ENCODE assay signal across 11 mouse cellular contexts in genomic region chr17:13742941-13743708, GRCm38 (mm10). TPM values are rescaled to one million over a fixed set of nuclear protein-coding genes. Genes with fewer than 3 reads are reported as not detected.
A peak's percentile ranks its signal among the peaks of the same experiment; 100 is the strongest.
DNase-seq lines count a peak whose midpoint lies in the region; ATAC-seq and TF ChIP-seq lines count a peak whose summit lies in the region.
"Had no signal": no experiment of that assay in that cellular context is flagged by ENCODE, and none has a peak within 500 bp of the region (broad histone marks: within the 10 kb centered on the region; RNA-seq: fewer than 3 reads in every experiment).

No protein-coding gene starts in this region.

- no peak overlapping the region for H3K4me3 ChIP-seq in heart, embryonic 14.5 days (ENCODE audit: control insufficient read depth in 1 of 2, insufficient read depth in 1 of 2, low read depth in 1 of 2, low read length in 2 of 2)
- no peak overlapping the region for H3K4me3 ChIP-seq in lung, postnatal 0 days (ENCODE audit: low read depth, low read length)
- no peak overlapping the region for H3K4me3 ChIP-seq in limb, embryonic 13.5 days
- no peak overlapping the region for H3K4me3 ChIP-seq in stomach, postnatal 0 days (ENCODE audit: low read depth, low read length)

- TF ChIP-seq EP300 in lung, postnatal 0 days (IDR thresholded peaks at IDR 0.05), result no peak
- TF ChIP-seq EP300 in stomach, postnatal 0 days (optimal IDR thresholded peaks at IDR 0.05), result peak; percentile 7

- no peaks in the 10 kb centered on the region for H3K27me3 ChIP-seq in heart, embryonic 14.5 days (ENCODE audit: control insufficient read depth, insufficient read depth, low read length)
- no peaks in the 10 kb centered on the region for H3K27me3 ChIP-seq in lung, postnatal 0 days (replicated peaks; ENCODE audit: insufficient read depth, low read length)
- no peaks in the 10 kb centered on the region for H3K27me3 ChIP-seq in limb, embryonic 13.5 days
- H3K27me3 ChIP-seq in stomach, postnatal 0 days (ENCODE audit: control insufficient read depth, insufficient read depth, low read length), result no peaks in the 10 kb centered on the region

- intact Hi-C loops in heart, postnatal 36 days (cut with DNase I), result no loop called here

- DNase-seq in heart, postnatal 36 days, result no peak
- DNase-seq in lung, postnatal 0 days (ENCODE audit: low spot score), result peak; percentile 41
- DNase-seq in lung, postnatal 36 days, result no peak
- peak; percentile 53 for DNase-seq in stomach, postnatal 0 days (ENCODE audit: low spot score)
- no peak for DNase-seq in embryo, embryonic 10 days (ENCODE audit: low spot score)
- DNase-seq in layer of hippocampus, adult 9-11 months, result no peak
- DNase-seq: right cerebral cortex, postnatal 14 days; thymus, postnatal 25 days had no signal

- peak overlapping the region; percentile 52 to 81 for H3K27ac ChIP-seq in heart, embryonic 14.5 days (replicated peaks in 1 of 2; ENCODE audit: control insufficient read depth in 1 of 2, insufficient read depth in 1 of 2, low read depth in 2 of 2, low read length in 2 of 2)
- peak overlapping the region; percentile 84 for H3K27ac ChIP-seq in lung, postnatal 0 days (ENCODE audit: low read length)
- peak overlapping the region; percentile 70 for H3K27ac ChIP-seq in limb, embryonic 13.5 days
- peak overlapping the region; percentile 91 for H3K27ac ChIP-seq in stomach, postnatal 0 days (replicated peaks)
- H3K27ac ChIP-seq: liver, embryonic 14.5 days had no signal

- no peaks in the 10 kb centered on the region for H3K36me3 ChIP-seq in heart, embryonic 14.5 days (ENCODE audit: control insufficient read depth, insufficient read depth, low read length)
- no peaks in the 10 kb centered on the region for H3K36me3 ChIP-seq in lung, postnatal 0 days (ENCODE audit: insufficient read depth, low read length)
- no peaks in the 10 kb centered on the region for H3K36me3 ChIP-seq in limb, embryonic 13.5 days
- no peaks in the 10 kb centered on the region for H3K36me3 ChIP-seq in stomach, postnatal 0 days (ENCODE audit: control insufficient read depth, insufficient read depth, low read length)

- H3K9ac ChIP-seq in heart, embryonic 14.5 days (ENCODE audit: low read length), result peak overlapping the region; percentile 61
- no peak overlapping the region for H3K9ac ChIP-seq in lung, postnatal 0 days (replicated peaks; ENCODE audit: low read depth)
- no peak overlapping the region for H3K9ac ChIP-seq in limb, embryonic 13.5 days
- H3K9ac ChIP-seq in stomach, postnatal 0 days (ENCODE audit: low read length), result peak overlapping the region; percentile 41; the same call in 1 of the 2 replicates
- H3K9ac ChIP-seq: liver, embryonic 14.5 days had no signal

- H3K9me3 ChIP-seq in heart, embryonic 14.5 days (ENCODE audit: control insufficient read depth, low read length), result no peaks in the 10 kb centered on the region
- H3K9me3 ChIP-seq in lung, postnatal 0 days (ENCODE audit: low read length), result no peaks in the 10 kb centered on the region
- no peaks in the 10 kb centered on the region for H3K9me3 ChIP-seq in limb, embryonic 13.5 days
- no peaks in the 10 kb centered on the region for H3K9me3 ChIP-seq in stomach, postnatal 0 days (ENCODE audit: control insufficient read depth, low read length)

- TF ChIP-seq CTCF in lung, postnatal 0 days (IDR thresholded peaks at IDR 0.05), result no peak
- TF ChIP-seq CTCF in stomach, postnatal 0 days (IDR thresholded peaks at IDR 0.05; ENCODE audit: low read depth), result no peak

- 29% methylated on average over 7 of the region's 7 CpGs for WGBS in heart, embryonic 14.5 days
- WGBS in lung, postnatal 0 days, result 37% methylated on average over 7 of the region's 7 CpGs
- 36% methylated on average over 7 of the region's 7 CpGs for WGBS in limb, embryonic 13.5 days
- WGBS in stomach, postnatal 0 days, result 32% methylated on average over 7 of the region's 7 CpGs

- ATAC-seq in heart, embryonic 14.5 days (ENCODE audit: insufficient number of reproducible peaks, insufficient read depth, low FRiP score, low read depth), result no peak
- peak; percentile 1; the same call in 1 of the 2 replicates for ATAC-seq in lung, postnatal 0 days
- no peak for ATAC-seq in limb, embryonic 13.5 days (ENCODE audit: low FRiP score, low read depth)
- ATAC-seq in stomach, postnatal 0 days (ENCODE audit: low FRiP score, low TSS enrichment), result peak; percentile 45

- H3K4me2 ChIP-seq in heart, embryonic 14.5 days (ENCODE audit: low read length), result peak overlapping the region; percentile 25; the same call in 1 of the 2 replicates
- H3K4me2 ChIP-seq in lung, postnatal 0 days (replicated peaks; ENCODE audit: low read depth, low read length), result no peak overlapping the region
- peak overlapping the region; percentile 35; the same call in 1 of the 2 replicates for H3K4me2 ChIP-seq in limb, embryonic 13.5 days (replicated peaks)
- no peak overlapping the region for H3K4me2 ChIP-seq in stomach, postnatal 0 days (replicated peaks; ENCODE audit: low read depth)

- peaks cover 36 to 57% of the 10 kb centered on the region in 2 experiments for H3K4me1 ChIP-seq in heart, embryonic 14.5 days (ENCODE audit: control insufficient read depth in 2 of 2, insufficient read depth in 2 of 2, low read length in 2 of 2)
- peaks cover 47% of the 10 kb centered on the region for H3K4me1 ChIP-seq in lung, postnatal 0 days (ENCODE audit: insufficient read depth, low read depth, low read length)
- peaks cover 49% of the 10 kb centered on the region for H3K4me1 ChIP-seq in limb, embryonic 13.5 days
- peaks cover 2% of the 10 kb centered on the region; the same call in 1 of the 2 replicates for H3K4me1 ChIP-seq in stomach, postnatal 0 days (replicated peaks; ENCODE audit: control insufficient read depth, insufficient read depth)

RNA-seq across cellular contexts. Expression of gene Afdn, which starts 17.2 kb away (rescaled TPM):
- 77.5 and 78.1 TPM in 2 replicates for polyA plus RNA-seq in heart, embryonic 14.5 days (2014; fragmentation: Nextera tagmentation; extraction: Ambion mirVana)
- 100 to 1,000 TPM in 1 of 2 experiments, 10 to 100 TPM in 1; 86.4 to 102 TPM for total RNA-seq in heart, postnatal 36 days (2021)
- 148 and 161 TPM in 2 replicates for polyA plus RNA-seq in lung, postnatal 0 days (2015; fragmentation: Nextera tagmentation; extraction: Ambion mirVana)
- polyA plus RNA-seq in limb, embryonic 13.5 days (2015; fragmentation: Nextera tagmentation; extraction: Ambion mirVana), result 56.5 and 60.2 TPM in 2 replicates
- 116 and 118 TPM in 2 replicates for polyA plus RNA-seq in stomach, postnatal 0 days (2015; fragmentation: Nextera tagmentation; extraction: Ambion mirVana)

RNA-seq across cellular contexts. Expression of gene Tcte2, which starts 18.5 kb away (rescaled TPM):
- polyA plus RNA-seq in heart, embryonic 14.5 days (2014; fragmentation: Nextera tagmentation; extraction: Ambion mirVana), result 5.0 and 6.0 TPM in 2 replicates
- total RNA-seq in heart, postnatal 36 days (2021), result 1 to 10 TPM; 4.1 to 6.4 TPM
- 3.9 and 4.4 TPM in 2 replicates for polyA plus RNA-seq in lung, postnatal 0 days (2015; fragmentation: Nextera tagmentation; extraction: Ambion mirVana)
- 5.4 and 5.6 TPM in 2 replicates for polyA plus RNA-seq in limb, embryonic 13.5 days (2015; fragmentation: Nextera tagmentation; extraction: Ambion mirVana)
- polyA plus RNA-seq in stomach, postnatal 0 days (2015; fragmentation: Nextera tagmentation; extraction: Ambion mirVana), result 3.3 and 3.6 TPM in 2 replicates

Comparison
In these comparisons a context has a peak if more than half of its experiments do, and no peak if none do; other contexts are left out.
1. DNase-seq: peak in lung, postnatal 0 days (single experiment) and stomach, postnatal 0 days (single experiment); none in heart, postnatal 36 days (0 of 2), lung, postnatal 36 days (single experiment), embryo, embryonic 10 days (single experiment) and layer of hippocampus, adult 9-11 months (single experiment).
2. ATAC-seq: peak in lung, postnatal 0 days (single experiment) and stomach, postnatal 0 days (single experiment); none in heart, embryonic 14.5 days (single experiment) and limb, embryonic 13.5 days (single experiment).
3. H3K4me2 ChIP-seq: peak in heart, embryonic 14.5 days (single experiment) and limb, embryonic 13.5 days (single experiment); none in lung, postnatal 0 days (single experiment) and stomach, postnatal 0 days (single experiment).
4. H3K9ac ChIP-seq: peak in heart, embryonic 14.5 days (single experiment) and stomach, postnatal 0 days (single experiment); none in lung, postnatal 0 days (single experiment) and limb, embryonic 13.5 days (single experiment).
5. Peak in every context shown above with its lines, with median percentiles within 50 percentile points of each other: H3K27ac ChIP-seq.